Mouse (Mus musculus): Measurements from ENCODE around the gene Dnttip1. TPM values are rescaled to one million over a fixed set of nuclear protein-coding genes. Genes with fewer than 3 reads are reported as not detected.
A peak's percentile ranks its signal among the peaks of the same experiment; 100 is the strongest.

Gene Dnttip1
- total and polyA plus RNA-seq, 3 experiments, result 15.9 to 21.9 (median 21.8) TPM

GRCm38 (mm10) chr2:164778809-164779208 lies 33.0 kb downstream of the Dnttip1 start:
- no peak for TF ChIP-seq POLR2A (IDR thresholded peaks at IDR 0.05; ENCODE audit: insufficient read depth, low read depth, low read length)
- TF ChIP-seq EP300 (IDR thresholded peaks at IDR 0.05; ENCODE audit: insufficient read depth, low read depth, low read length), result no peak
- no peak for TF ChIP-seq CTCF (IDR thresholded peaks at IDR 0.05)
- no peaks in the 10 kb centered on the region for H3K36me3 ChIP-seq (ENCODE audit: control insufficient read depth, insufficient read depth, low read length)
- DNase-seq, result no peak
- no peak overlapping the region for H3K9ac ChIP-seq (ENCODE audit: low read depth, low read length)
- WGBS, result 44% methylated on average over 7 of the region's 7 CpGs
- no peaks in the 10 kb centered on the region for H3K79me2 ChIP-seq (replicated peaks; ENCODE audit: control insufficient read depth, insufficient read depth, low read length)
- no peak overlapping the region for H3K27ac ChIP-seq
- intact Hi-C loops (cut with DNase I), result no loop called here
- no peaks in the 10 kb centered on the region; the same call in 1 of the 2 replicates for H3K4me1 ChIP-seq (ENCODE audit: control insufficient read depth, insufficient read depth, low read length)
- H3K27me3 ChIP-seq (ENCODE audit: control insufficient read depth, insufficient read depth, low read length), result no peaks in the 10 kb centered on the region
- no peak overlapping the region for H3K4me3 ChIP-seq

- H3K79me2 ChIP-seq (replicated peaks; ENCODE audit: control insufficient read depth, insufficient read depth, low read length), result no peaks in the 10 kb centered on the region
- DNase-seq, result no peak
- no peak within 1 kb of the TSS for H3K27ac ChIP-seq
- WGBS, result 71% methylated on average over 8 of the region's 8 CpGs
- H3K4me3 ChIP-seq, result no peak within 1 kb of the TSS
- H3K27me3 ChIP-seq (ENCODE audit: control insufficient read depth, insufficient read depth, low read length), result no peaks in the 10 kb centered on the region
- TF ChIP-seq EP300 (IDR thresholded peaks at IDR 0.05; ENCODE audit: insufficient read depth, low read depth, low read length) (no peak), CTCF (IDR thresholded peaks at IDR 0.05) (no peak), POLR2A (IDR thresholded peaks at IDR 0.05; ENCODE audit: insufficient read depth, low read depth, low read length) (no peak)
- no peaks in the 10 kb centered on the region for H3K36me3 ChIP-seq (ENCODE audit: control insufficient read depth, insufficient read depth, low read length)
- H3K4me1 ChIP-seq (ENCODE audit: control insufficient read depth, insufficient read depth, low read length), result no peaks in the 10 kb centered on the region; the same call in 1 of the 2 replicates
- no peak within 1 kb of the TSS for H3K9ac ChIP-seq (ENCODE audit: low read depth, low read length)
- intact Hi-C loops (cut with DNase I), result no loop called here
Observed at GRCm38 (mm10) chr2:164779481-164780086, 33.8 kb downstream of the Dnttip1 start, which contains the start of gene Tnnc2. TSS of gene Tnnc2 (minus strand) at chr2:164779967.

- H3K4me1 ChIP-seq (ENCODE audit: control insufficient read depth, insufficient read depth, low read length), result peaks cover 7% of the 10 kb centered on the region
- no peaks in the 10 kb centered on the region for H3K79me2 ChIP-seq (replicated peaks; ENCODE audit: control insufficient read depth, insufficient read depth, low read length)
- no peaks in the 10 kb centered on the region for H3K36me3 ChIP-seq (ENCODE audit: control insufficient read depth, insufficient read depth, low read length)
- no peak overlapping the region for H3K27ac ChIP-seq
- intact Hi-C loops (cut with DNase I), result no loop called here
- no peak for DNase-seq
- H3K9ac ChIP-seq (ENCODE audit: low read depth, low read length), result no peak overlapping the region
- H3K27me3 ChIP-seq (ENCODE audit: control insufficient read depth, insufficient read depth, low read length), result no peaks in the 10 kb centered on the region
- TF ChIP-seq POLR2A (IDR thresholded peaks at IDR 0.05; ENCODE audit: insufficient read depth, low read depth, low read length) (no peak), EP300 (IDR thresholded peaks at IDR 0.05; ENCODE audit: insufficient read depth, low read depth, low read length) (no peak), CTCF (IDR thresholded peaks at IDR 0.05) (no peak)
- H3K4me3 ChIP-seq, result no peak overlapping the region
- 66% methylated on average over 4 of the region's 4 CpGs for WGBS
Observed at GRCm38 (mm10) chr2:164781876-164782275, 36.1 kb downstream of the Dnttip1 start.

- DNase-seq, result no peak
- Histone ChIP-seq H3K4me3 (no peak overlapping the region), H3K36me3 (ENCODE audit: control insufficient read depth, insufficient read depth, low read length) (peaks cover 3% of the 10 kb centered on the region; the same call in 1 of the 2 replicates), H3K79me2 (replicated peaks; ENCODE audit: control insufficient read depth, insufficient read depth, low read length) (no peaks in the 10 kb centered on the region), H3K27ac (no peak overlapping the region), H3K4me1 (ENCODE audit: control insufficient read depth, insufficient read depth, low read length) (peaks cover 12% of the 10 kb centered on the region), H3K27me3 (ENCODE audit: control insufficient read depth, insufficient read depth, low read length) (no peaks in the 10 kb centered on the region), H3K9ac (ENCODE audit: low read depth, low read length) (no peak overlapping the region)
- intact Hi-C loops (cut with DNase I), result no loop called here
- WGBS, result 80% methylated on average over 7 of the region's 7 CpGs
- no peak for TF ChIP-seq EP300 (IDR thresholded peaks at IDR 0.05; ENCODE audit: insufficient read depth, low read depth, low read length)
- peak; percentile 53 for TF ChIP-seq CTCF (IDR thresholded peaks at IDR 0.05)
Observed at GRCm38 (mm10) chr2:164783926-164784581, 38.3 kb downstream of the Dnttip1 start.

GRCm38 (mm10) chr2:164784869-164785420 lies 39.2 kb downstream of the Dnttip1 start:
- peaks cover 3% of the 10 kb centered on the region; the same call in 1 of the 2 replicates for H3K36me3 ChIP-seq (ENCODE audit: control insufficient read depth, insufficient read depth, low read length)
- peak overlapping the region; percentile 94 for H3K27ac ChIP-seq
- WGBS, result 7% methylated on average over 7 of the region's 7 CpGs
- H3K27me3 ChIP-seq (ENCODE audit: control insufficient read depth, insufficient read depth, low read length), result no peaks in the 10 kb centered on the region
- H3K4me1 ChIP-seq (ENCODE audit: control insufficient read depth, insufficient read depth, low read length), result peaks cover 12% of the 10 kb centered on the region
- DNase-seq, result peak in 1 of 2 experiments; percentile 28
- peak overlapping the region; percentile 97 for H3K9ac ChIP-seq (ENCODE audit: low read depth, low read length)
- no peaks in the 10 kb centered on the region for H3K79me2 ChIP-seq (replicated peaks; ENCODE audit: control insufficient read depth, insufficient read depth, low read length)
- no peak for TF ChIP-seq CTCF (IDR thresholded peaks at IDR 0.05)
- TF ChIP-seq POLR2A (IDR thresholded peaks at IDR 0.05; ENCODE audit: insufficient read depth, low read depth, low read length), result no peak
- no peak for TF ChIP-seq EP300 (IDR thresholded peaks at IDR 0.05; ENCODE audit: insufficient read depth, low read depth, low read length)
- H3K4me3 ChIP-seq, result peak overlapping the region; percentile 88
- intact Hi-C loops (cut with DNase I), result loop anchor here (5.0 kb wide), 1 partner anchor 38 kb away; the partner anchor contains the start of genes Dnttip1 and Wfdc3

All from heart, adult 2 months (tissue).